Mouse (Mus musculus): ENCODE measurements around the gene Slc35c2.

Slc35c2 gene

GRCm38 (mm10) chr2:165275824-165276223 lies 11.8 kb downstream of the Slc35c2 start:
- peak; percentile 65 to 70 for DNase-seq (ENCODE audit: low spot score in 2 of 2)

- DNase-seq (ENCODE audit: low spot score in 2 of 2): no peak
These were observed 12.5 kb downstream of the Slc35c2 start for GRCm38 (mm10) chr2:165275124-165275640.

DNA sequence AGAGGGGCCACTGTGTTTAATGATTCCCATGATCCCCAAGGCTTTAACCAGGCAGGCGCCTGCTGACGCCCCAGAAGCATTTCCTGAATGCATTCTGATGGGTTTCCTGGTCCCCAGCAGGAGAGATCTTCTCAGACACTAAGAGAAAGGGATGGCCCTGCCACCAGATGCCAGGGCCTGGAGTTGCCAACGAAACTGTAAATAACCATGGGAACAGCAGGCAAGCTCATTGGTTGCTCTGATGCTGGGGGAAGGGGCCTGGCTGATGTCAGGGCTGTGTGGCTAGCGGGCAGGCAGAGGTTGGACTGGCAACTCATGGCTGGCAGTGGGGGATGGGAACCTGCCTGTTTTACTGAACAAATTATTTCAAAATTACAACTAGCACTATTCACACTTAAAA lies 14.1 kb downstream of the Slc35c2 start:
- no peak for DNase-seq (ENCODE audit: low spot score in 2 of 2)

DNA sequence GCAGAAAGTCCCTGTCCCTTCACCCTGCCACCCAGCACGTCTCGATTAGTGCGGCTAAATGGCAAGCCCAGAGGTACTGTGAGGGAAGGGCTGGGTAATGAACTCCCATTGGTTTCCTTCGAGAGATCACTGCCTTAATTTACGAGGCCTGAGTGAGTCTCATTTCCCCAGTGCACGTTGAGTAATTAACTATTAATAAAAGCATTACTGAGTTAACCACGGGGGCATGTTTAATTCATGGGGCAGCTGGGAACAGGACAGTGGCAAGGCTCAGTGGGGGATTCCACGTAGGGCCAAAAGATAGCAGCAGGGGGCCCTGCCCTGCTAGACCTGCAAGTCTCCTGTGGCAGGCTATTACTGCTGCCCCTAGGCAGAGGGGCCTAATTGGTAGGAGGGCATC lies 16.3 kb downstream of the Slc35c2 start:
- no peak for DNase-seq (ENCODE audit: low spot score in 2 of 2)

- DNase-seq (ENCODE audit: low spot score in 2 of 2): no peak
These were observed 16.8 kb downstream of the Slc35c2 start for GRCm38 (mm10) chr2:165270858-165271257.

GRCm38 (mm10) chr2:165266739-165267138 lies 20.9 kb downstream of the Slc35c2 start:
- DNase-seq (ENCODE audit: low spot score in 2 of 2): no peak

DNA sequence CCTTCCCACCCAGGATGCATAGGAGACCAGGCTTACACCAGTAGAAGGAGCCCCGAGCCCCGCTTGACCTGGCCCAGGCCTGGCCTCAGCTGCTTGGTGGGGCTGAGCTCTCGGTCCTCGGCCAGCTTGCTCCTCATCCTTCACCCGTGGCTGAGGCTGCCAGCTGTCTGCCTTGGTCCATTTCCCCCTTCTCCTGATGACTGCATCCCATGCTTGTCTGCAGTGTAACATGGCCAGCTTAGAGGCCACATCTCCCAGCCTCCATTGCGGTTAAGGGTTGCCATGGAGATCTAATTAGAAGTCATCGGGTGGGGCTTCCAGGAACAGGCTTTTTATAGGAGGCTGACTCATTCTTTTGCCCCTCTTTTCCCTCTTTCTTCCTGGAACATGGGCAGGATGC lies 23.8 kb downstream of the Slc35c2 start:
- DNase-seq (ENCODE audit: low spot score in 2 of 2): no peak

DNA sequence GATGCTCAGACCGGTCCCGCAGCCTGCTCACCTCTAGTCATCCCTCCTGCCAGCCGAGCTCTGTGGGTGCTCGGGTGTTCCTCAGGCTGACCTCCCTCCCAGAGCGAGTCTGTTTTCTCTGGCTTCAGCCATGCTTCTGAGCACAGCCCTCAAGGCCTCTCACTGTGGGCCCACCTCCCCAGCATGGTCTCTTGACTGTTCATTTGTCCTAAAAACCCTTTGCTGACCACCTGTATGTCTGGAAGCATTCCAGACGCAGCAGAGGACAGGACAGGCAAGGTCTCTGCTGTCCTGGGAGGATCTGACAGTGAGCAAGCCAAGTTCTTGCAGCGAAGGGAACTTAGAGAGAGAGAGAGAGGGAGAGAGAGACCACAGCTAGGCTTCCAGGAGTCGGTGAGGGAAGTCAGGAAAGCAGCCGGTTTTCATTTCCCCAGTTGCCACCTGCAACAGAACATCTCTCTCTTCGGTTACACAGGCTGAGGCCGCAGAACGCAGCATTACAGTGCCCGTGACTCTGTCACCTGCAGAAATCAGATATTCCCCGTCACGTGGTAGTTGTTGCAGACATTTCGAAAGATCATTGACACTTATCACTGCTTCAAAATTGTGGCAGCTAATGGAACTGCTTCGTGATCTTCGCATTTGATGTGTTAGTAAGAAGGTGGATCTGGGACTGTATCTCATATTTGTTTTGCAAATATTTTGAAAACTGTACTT lies 25.2 kb downstream of the Slc35c2 start:
- DNase-seq (ENCODE audit: low spot score in 2 of 2): no peak

DNA sequence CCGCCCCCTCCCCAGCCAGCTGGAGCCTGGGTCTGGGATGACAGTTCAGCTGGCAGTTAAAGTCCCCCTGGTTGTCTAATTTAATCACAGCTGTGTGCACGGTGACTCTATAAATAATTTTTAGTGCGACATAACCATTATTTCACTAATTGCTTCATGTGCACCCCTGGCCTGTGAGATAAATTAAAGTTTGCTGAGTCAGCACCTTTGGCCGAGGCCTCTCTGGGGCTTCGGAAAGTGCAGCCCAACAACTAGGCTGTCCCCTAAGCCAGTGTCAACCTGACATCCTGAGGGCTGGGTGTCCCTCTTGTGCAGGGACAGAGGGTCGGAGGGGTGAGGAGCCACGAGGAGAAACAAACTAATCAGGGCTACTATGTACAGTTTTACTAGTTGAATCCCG lies 27.8 kb downstream of the Slc35c2 start:
- no peak for DNase-seq (ENCODE audit: low spot score in 2 of 2)

- DNase-seq (ENCODE audit: low spot score in 2 of 2): no peak
These were observed 29.3 kb downstream of the Slc35c2 start for GRCm38 (mm10) chr2:165258321-165258720.

DNA sequence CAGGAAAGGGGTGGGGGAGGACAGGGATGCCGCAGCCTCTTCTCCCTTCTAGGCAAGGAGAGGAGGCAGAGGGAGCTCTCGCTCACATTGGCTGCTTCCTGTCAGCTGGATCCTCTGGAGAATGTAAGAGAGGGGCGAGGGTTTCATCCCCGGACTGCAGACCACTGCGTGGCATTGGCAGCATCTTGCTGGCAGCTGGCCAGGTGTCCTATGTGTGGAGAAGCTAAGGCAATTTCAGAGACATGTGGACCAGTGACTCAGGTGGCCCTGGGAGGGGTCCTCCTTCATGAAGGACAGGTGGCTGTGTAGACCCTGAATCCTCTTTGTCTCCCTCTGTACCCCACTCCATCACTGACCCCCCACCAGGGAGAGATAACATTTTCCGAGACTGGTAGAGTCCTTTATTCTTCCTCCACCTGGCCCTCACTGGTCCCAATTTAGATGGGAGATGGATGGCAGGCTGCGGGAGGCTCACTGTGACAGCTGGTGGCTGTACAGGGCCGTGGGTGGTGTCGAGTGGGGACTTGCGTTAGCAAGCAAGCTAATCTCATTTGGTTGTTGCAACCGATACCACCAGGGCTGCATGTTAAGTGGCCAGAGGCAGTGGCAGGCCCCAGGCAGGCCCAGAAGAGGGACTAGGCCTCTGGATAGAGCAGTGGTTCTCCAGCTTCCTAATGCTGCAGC lies 30.4 kb downstream of the Slc35c2 start:
- DNase-seq (ENCODE audit: low spot score in 2 of 2): peak; percentile 58 to 75

DNA sequence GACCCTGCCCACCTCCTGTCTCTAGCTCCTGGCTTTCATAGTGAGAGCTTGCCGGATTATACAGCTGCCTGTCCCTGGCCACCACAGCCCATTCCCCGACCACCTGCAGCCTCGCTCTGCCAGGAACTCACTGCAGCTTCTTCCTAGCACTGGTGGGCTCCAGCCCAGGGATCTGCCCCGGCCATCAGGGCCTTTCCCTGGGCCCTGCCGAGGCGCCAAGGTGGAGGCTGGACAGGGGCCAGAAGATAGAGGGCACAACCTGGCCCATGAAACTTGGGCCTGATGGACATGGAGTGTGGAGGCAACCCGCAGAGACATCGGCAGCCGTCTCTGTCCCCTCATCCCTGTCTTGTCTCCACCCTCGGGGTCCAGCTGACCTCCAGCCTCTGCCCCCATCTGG lies 31.5 kb downstream of the Slc35c2 start:
- no peak for DNase-seq (ENCODE audit: low spot score in 2 of 2)

DNA sequence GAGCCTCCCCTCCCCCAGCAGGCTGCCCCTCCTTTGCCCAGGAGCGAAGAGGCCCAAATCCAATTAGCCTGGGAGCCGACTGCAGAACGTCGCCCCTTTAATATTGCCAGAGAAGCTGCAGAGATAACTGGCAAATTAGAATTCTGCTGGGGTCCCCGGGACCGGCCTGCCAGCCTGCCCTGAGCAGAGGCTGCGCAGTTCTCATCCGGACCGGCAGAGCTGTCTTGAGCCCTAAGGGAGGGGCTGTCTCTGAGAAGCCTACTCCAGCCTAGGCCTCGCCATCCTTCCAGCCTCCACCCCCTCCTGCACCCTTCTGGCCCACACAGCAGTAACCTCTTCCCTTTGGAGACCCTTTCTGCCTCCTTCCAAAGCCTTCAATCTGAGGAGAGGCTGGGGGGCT lies 33.8 kb downstream of the Slc35c2 start:
- DNase-seq (ENCODE audit: low spot score in 2 of 2): no peak

DNA sequence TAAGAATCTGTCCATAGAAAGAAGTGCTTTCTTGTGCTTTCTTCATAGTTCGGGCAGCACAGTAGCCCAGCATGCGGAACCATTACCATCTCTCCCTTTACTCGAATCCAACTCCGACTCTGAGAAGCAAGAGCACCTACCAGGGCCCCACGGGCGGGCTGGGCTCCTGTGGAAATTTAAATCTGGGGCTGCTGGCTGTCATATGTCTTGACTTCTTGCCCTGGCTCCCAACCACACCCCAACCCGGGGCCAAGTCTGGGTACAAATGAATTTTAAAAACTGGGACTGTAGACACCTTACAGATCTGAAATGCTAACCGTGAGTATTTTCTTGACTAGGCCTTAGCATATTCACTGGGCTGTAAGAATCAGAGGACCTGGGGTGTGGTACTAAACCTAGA lies 34.4 kb downstream of the Slc35c2 start:
- no peak for DNase-seq (ENCODE audit: low spot score in 2 of 2)

- DNase-seq (ENCODE audit: low spot score in 2 of 2): no peak
These were observed 34.9 kb downstream of the Slc35c2 start for GRCm38 (mm10) chr2:165252801-165253200.

- DNase-seq (ENCODE audit: low spot score in 2 of 2): no peak
These were observed 35.3 kb downstream of the Slc35c2 start for GRCm38 (mm10) chr2:165252381-165252780.

- DNase-seq (ENCODE audit: low spot score in 2 of 2): no peak
These were observed 36.8 kb downstream of the Slc35c2 start for GRCm38 (mm10) chr2:165250903-165251302.

- DNase-seq (ENCODE audit: low spot score in 2 of 2): no peak
These were observed 38.7 kb downstream of the Slc35c2 start for GRCm38 (mm10) chr2:165248967-165249366.

- no peak for DNase-seq (ENCODE audit: low spot score in 2 of 2)
These were observed 41.3 kb downstream of the Slc35c2 start for GRCm38 (mm10) chr2:165246349-165246748.

GRCm38 (mm10) chr2:165243122-165243720 lies 44.4 kb downstream of the Slc35c2 start:
- no peak for DNase-seq (ENCODE audit: low spot score in 2 of 2)

- DNase-seq (ENCODE audit: low spot score in 2 of 2): no peak
These were observed 45.1 kb downstream of the Slc35c2 start for GRCm38 (mm10) chr2:165242575-165242974.

DNA sequence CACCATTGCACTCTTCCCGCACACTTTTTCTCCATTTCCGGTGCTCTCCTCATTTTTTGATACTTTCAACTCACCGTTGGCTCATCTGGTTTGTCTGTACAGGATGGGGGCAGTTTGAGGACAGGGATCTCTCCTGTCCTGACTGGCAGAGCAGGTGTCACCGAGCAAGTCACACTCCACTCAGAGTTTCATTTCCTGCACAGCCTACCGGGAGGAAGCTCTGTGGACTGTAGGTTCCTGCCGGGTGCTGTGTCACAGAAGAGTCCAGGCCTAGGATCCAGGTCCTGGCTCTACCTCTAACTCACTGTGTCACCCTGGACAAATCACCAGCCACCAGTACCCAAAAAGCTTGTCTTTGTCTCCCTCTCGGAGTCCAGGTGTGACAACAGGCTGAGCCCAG lies 45.9 kb downstream of the Slc35c2 start:
- DNase-seq (ENCODE audit: low spot score in 2 of 2): no peak

GRCm38 (mm10) chr2:165240371-165240770 lies 47.3 kb downstream of the Slc35c2 start:
- DNase-seq (ENCODE audit: low spot score in 2 of 2): no peak
